Mouse (Mus musculus) hindbrain, embryonic 10.5 days (tissue): ENCODE results near the gene Rnf220. TPM values are rescaled to one million over a fixed set of nuclear protein-coding genes. Genes with fewer than 3 reads are reported as not detected.

Experiments
- DNase-seq: peaks from one replicate; pipeline ENCODE4 v3.0.0-alpha.2; 2017; ENCODE audit warnings: low spot score
- H3K27ac ChIP-seq: fragments of 300-500 bp; sonication (generic); 2 replicates; pipeline ENCODE4 v1.5.1; 2016; ENCODE audit warnings: mild to moderate bottlenecking, moderate library complexity
- H3K27me3 ChIP-seq: fragments of 300-500 bp; sonication (generic); 2 replicates; pipeline ENCODE4 v1.6.1; 2016; ENCODE audit warnings: mild to moderate bottlenecking; ENCODE audit not compliant: poor library complexity, insufficient read depth, severe bottlenecking
- H3K36me3 ChIP-seq: fragments of 300-500 bp; sonication (generic); 2 replicates; pipeline ENCODE4 v1.6.1; 2016; ENCODE audit warnings: mild to moderate bottlenecking, moderate library complexity
- H3K4me1 ChIP-seq: fragments of 300-500 bp; sonication (generic); replicated peaks from 2 replicates; pipeline ENCODE4 v1.6.1; 2016; ENCODE audit warnings: mild to moderate bottlenecking
- H3K4me3 ChIP-seq: fragments of 300-500 bp; sonication (generic); 2 replicates; pipeline ENCODE4 v1.5.1; 2016; ENCODE audit warnings: mild to moderate bottlenecking, moderate library complexity
- H3K9me3 ChIP-seq: fragments of 300-500 bp; sonication (generic); 2 replicates; pipeline ENCODE4 v1.6.1; 2016; ENCODE audit warnings: mild to moderate bottlenecking, moderate library complexity
- WGBS: fragments of 180-500 bp; shearing (Covaris S2); methylation state at CpG from one replicate; pipeline ENCODE4 v1.1.7; 2016; 5-methylcytosine and 5-hydroxymethylcytosine counted together
- polyA plus RNA-seq: library from polyadenylated mRNA; unstranded; fragments of >200 nt; fragmentation: Nextera tagmentation; extraction: Ambion mirVana; gene quantifications from 2 replicates; pipeline ENCODE4 v1.2.1, GENCODE M21; 2016

Gene Rnf220
- polyA plus RNA-seq, 1 experiment from 2014 or later: 101 TPM

GRCm38 (mm10) chr4:117224122-117224521 lies 272.7 kb downstream of the Rnf220 start:
- Histone ChIP-seq H3K27ac (no peak overlapping the region), H3K9me3 (no peaks in the 10 kb centered on the region), H3K36me3 (no peaks in the 10 kb centered on the region), H3K4me3 (no peak overlapping the region), H3K4me1 (peaks cover 6% of the 10 kb centered on the region; the same call in 1 of the 2 replicates), H3K27me3 (no peaks in the 10 kb centered on the region)
- no peak for DNase-seq
- WGBS: 78% methylated on average over 8 of the region's 8 CpGs

- Histone ChIP-seq H3K27me3 (no peaks in the 10 kb centered on the region), H3K9me3 (no peaks in the 10 kb centered on the region), H3K4me1 (peaks cover 6% of the 10 kb centered on the region; the same call in 1 of the 2 replicates), H3K4me3 (no peak overlapping the region), H3K36me3 (no peaks in the 10 kb centered on the region), H3K27ac (no peak overlapping the region)
- WGBS: 51% methylated on average over 5 of the region's 5 CpGs
- no peak for DNase-seq
Measured at GRCm38 (mm10) chr4:117223001-117223400, 273.9 kb downstream of the Rnf220 start.

- Histone ChIP-seq H3K27ac (no peak overlapping the region), H3K27me3 (no peaks in the 10 kb centered on the region), H3K4me1 (peaks cover 6% of the 10 kb centered on the region; the same call in 1 of the 2 replicates), H3K9me3 (no peaks in the 10 kb centered on the region), H3K36me3 (no peaks in the 10 kb centered on the region), H3K4me3 (no peak overlapping the region)
- no peak for DNase-seq
- WGBS: 83% methylated on average over 9 of the region's 9 CpGs
Measured at GRCm38 (mm10) chr4:117221836-117222235, 275.0 kb downstream of the Rnf220 start.

Other genes starting within 250 kb of the Rnf220 start
- 10.7 and 13.1 TPM in 2 replicates for gene Tmem53, start 245.1 kb downstream of the Rnf220 start, polyA plus RNA-seq
- 0.39 and 0.62 TPM in 2 replicates for gene Armh1, start 244.9 kb downstream of the Rnf220 start, polyA plus RNA-seq
- 112 and 142 TPM in 2 replicates for gene Eri3, start 53.3 kb upstream of the Rnf220 start, polyA plus RNA-seq
- gene Dmap1, start 185.2 kb upstream of the Rnf220 start, polyA plus RNA-seq: 69.2 and 72.5 TPM in 2 replicates
- not detected in 2 replicates for gene Gm12845, start 227.4 kb upstream of the Rnf220 start, polyA plus RNA-seq